Mouse (Mus musculus): ENCODE measurements at regions not wholly inside any gene's neighbourhood (a gene's known extent, or its start where the extent isn't known, plus 50 kb on each side); places are given as distances from the start of the nearest gene placed in this dataset.
A peak's percentile ranks its signal among the peaks of the same experiment; 100 is the strongest.
"Not testable (repeated sequence)": the region's sequence is repeated elsewhere in the genome, so short reads cannot be mapped to it uniquely, and the experiment has no call there.

- DNase-seq (ENCODE audit: extremely low spot score in 1 of 2, low spot score in 1 of 2), result no peak
Observed at GRCm38 (mm10) chr14:108828668-108829067, 85.3 kb downstream of the Slitrk1 start.

GRCm38 (mm10) chr14:108821539-108821938 is 92.4 kb downstream of the Slitrk1 start:
- no peak for DNase-seq (ENCODE audit: extremely low spot score in 1 of 2, low spot score in 1 of 2)

- no peak for DNase-seq (ENCODE audit: extremely low spot score in 1 of 2, low spot score in 1 of 2)
Observed at GRCm38 (mm10) chr14:108819370-108819769, 94.6 kb downstream of the Slitrk1 start.

- no peak for DNase-seq (ENCODE audit: extremely low spot score in 1 of 2, low spot score in 1 of 2)
Observed at GRCm38 (mm10) chr14:108805394-108805982, 108.5 kb downstream of the Slitrk1 start.

- DNase-seq (ENCODE audit: extremely low spot score in 1 of 2, low spot score in 1 of 2), result no peak
Observed at GRCm38 (mm10) chr14:108798884-108799283, 115.1 kb downstream of the Slitrk1 start.

DNA sequence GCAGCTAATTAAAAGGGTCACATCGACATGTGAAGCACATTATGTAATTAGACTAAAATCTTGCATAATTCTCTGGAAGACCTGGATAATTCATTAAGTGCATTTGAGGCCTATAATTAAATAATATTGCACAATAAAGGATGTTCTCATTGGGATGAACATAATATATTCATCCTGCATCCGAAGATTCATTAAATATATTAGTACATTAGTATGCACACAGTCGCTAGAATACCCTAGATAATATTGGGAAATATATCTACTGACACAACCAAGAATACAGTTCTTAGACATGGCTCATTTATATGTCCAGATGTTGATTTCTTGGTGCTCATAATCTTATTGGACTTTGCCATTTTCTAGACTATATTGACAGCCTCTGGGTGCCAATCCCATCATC is 121.5 kb downstream of the Slitrk1 start:
- DNase-seq (ENCODE audit: extremely low spot score in 1 of 2, low spot score in 1 of 2), result no peak

DNA sequence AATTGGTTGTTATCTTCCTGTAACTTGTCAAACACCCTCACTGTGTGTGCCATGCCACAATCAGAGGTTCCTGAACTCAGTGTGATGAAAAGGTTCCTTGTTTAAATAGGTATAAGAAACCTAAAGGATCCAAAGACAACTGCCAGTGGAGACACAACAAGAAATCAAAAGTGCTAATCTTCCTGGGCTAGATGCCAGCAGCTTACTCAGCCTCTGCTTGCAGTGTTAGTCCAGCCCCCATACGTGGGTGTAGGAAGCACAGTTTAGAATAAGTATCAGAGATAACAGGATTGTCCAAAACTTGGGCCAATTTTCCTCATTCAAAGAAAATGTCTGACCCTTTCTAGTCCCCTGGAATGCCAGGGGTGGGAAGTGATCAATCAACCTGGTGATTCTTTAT is 122.7 kb downstream of the Slitrk1 start:
- DNase-seq (ENCODE audit: extremely low spot score in 1 of 2, low spot score in 1 of 2), result peak in 1 of 2 experiments; percentile 10

DNA sequence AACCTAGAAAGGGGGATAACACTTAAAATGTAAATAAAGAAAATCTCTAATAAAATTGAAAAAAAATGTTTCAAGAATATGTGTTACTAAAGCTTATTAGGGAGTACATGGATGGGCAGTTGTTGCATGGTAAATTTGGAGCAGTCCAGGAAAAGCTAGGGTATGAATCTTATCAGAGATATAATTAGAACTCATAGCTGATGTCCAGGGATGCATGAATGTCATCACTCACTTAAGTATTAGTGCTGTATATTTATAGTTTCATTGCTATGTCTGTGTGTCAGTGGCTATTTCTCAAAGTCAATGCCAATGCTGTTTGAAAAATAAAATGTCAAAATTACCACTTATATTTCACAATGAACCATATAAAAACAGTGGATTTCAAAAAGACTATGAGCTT is 165.2 kb downstream of the Slitrk1 start:
- no peak for DNase-seq (ENCODE audit: extremely low spot score in 1 of 2, low spot score in 1 of 2)

GRCm38 (mm10) chr14:108711811-108712210 is 202.1 kb downstream of the Slitrk1 start:
- DNase-seq (ENCODE audit: extremely low spot score in 1 of 2, low spot score in 1 of 2), result no peak

DNA sequence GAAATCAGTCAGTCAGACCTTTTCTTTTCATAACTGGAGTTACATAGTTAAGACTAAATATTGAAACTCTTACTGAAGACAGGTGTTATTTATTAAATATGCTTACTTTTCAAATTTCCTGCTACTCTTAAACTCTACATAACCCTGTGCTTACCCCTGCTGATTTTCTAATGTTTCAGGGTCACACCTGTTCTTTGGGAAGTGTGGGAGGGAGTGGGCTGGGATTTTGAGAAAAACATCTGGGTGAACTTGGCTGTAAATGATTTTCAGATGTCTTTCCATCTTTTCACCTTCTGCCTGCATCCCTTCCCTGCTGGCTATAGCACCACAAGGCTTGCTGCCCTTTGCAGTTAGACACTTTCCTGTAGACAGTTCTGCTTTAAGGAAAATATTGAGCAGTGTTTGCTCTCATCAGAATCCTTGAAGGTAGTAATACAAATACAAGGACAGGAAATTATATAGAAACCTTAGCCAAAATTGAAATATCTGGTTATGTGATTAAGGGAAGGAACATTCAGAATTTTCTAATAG is 204.8 kb downstream of the Slitrk1 start:
- no peak for DNase-seq (ENCODE audit: extremely low spot score in 1 of 2, low spot score in 1 of 2)

DNA sequence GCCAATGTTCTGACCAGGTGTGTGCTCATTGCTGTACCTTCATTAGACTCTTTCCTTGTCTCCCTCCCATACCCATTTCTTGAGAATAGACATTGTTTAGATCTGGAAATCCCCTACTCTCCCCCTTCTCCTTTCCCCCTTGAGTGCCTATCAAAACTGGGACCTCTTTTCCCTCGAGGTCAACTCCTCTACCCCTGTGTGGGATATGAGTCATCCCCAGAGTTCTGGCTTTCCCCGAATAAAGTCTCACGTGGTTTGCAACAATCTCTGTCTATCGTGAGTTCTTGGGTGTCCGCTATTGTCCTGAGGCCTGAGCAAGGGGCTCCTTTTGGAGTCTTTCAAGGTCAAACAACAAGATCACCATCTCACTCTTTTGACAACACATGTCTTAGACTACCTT is 209.3 kb downstream of the Slitrk1 start:
- DNase-seq (ENCODE audit: extremely low spot score in 1 of 2, low spot score in 1 of 2), result not testable (repeated sequence)

DNA sequence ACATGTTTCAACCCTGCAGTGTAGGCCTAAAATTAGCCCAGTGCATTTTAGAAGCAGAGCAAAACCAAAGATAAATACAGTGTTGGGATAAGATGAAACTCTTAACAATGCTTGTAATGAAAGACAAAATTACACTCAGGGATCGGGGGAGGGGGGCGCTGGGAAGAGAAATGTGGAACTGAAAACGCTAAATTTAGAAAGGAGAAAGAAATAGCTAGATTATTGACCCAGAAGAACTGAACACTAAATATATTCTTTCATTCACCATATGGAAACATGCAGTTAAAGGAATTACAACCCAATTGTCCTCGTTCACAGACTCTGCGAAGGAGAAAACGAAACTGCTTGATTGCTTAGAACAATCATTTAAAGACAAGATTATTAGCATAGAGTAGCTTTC is 249.1 kb downstream of the Slitrk1 start:
- no peak for DNase-seq (ENCODE audit: extremely low spot score in 1 of 2, low spot score in 1 of 2)

DNA sequence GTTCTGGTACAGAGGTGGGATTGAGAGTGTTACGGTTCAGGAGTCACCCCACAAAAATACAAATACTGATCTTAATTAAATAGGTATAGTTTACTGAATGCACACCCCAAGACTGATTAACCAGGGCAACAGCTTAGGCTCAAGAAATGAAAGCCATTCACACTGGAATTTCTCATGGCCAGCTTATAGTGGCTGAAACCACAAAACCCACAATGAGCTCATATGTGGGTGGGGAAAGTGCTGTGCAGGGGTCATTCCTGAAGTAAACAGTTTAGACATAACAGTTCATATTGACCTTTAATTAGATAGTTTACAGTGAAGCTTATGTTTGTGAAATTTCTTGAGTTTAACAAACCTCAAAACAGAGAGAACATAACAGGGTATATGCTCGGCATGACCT is 275.7 kb downstream of the Slitrk1 start:
- no peak for DNase-seq (ENCODE audit: extremely low spot score in 1 of 2, low spot score in 1 of 2)

GRCm38 (mm10) chr14:108635266-108635665 is 278.7 kb downstream of the Slitrk1 start:
- DNase-seq (ENCODE audit: extremely low spot score in 1 of 2, low spot score in 1 of 2), result no peak

DNA sequence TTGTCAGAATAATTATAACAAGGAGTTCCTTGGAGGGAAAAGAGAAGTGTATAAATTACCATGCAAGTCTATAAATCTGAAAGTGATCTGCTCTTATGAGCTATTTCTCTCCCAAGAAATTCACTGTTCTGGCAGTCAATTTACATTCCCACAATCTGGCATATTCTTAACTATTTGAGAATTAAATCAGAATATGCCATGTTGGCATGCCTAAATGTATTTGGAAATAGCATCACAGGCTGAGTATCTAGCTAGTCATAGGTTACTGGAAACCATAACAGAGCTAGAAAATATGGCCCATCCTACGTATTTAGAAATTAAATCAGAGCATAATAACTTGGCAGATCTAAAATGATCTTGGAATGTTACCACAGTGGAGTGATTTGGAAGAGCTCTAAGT is 303.9 kb downstream of the Slitrk1 start:
- DNase-seq (ENCODE audit: extremely low spot score in 1 of 2, low spot score in 1 of 2), result no peak

All from layer of hippocampus, postnatal 25 days (tissue).